Mouse (Mus musculus) inflammation-experienced regulatory T-cells, adult 6 months (primary cell): ENCODE measurements around the gene Slfn3. TPM values are rescaled to one million over a fixed set of nuclear protein-coding genes. Genes with fewer than 3 reads are reported as not detected.

Experiments used
- polyA plus RNA-seq, 3 experiments: library from polyadenylated mRNA; unstranded; fragments of 100-300 nt; shearing (Covaris generic); gene quantifications; one replicate each; pipeline ENCODE4 v1.2.1; 2017

Gene Slfn3
- polyA plus RNA-seq, 3 experiments from 2014 or later = 2.5 to 4.4 (median 3.8) TPM

Other genes starting within 250 kb of the Slfn3 start
- 10 to 100 TPM; 18.0 to 28.9 (median 27.4) TPM for gene Slfn5, start 240.0 kb upstream of the Slfn3 start, polyA plus RNA-seq
- gene Slfn9, start 199.5 kb upstream of the Slfn3 start, polyA plus RNA-seq = 10 to 100 TPM; 23.0 to 30.8 (median 23.2) TPM
- 10 to 100 TPM; 52.4 to 79.0 (median 67.6) TPM for gene Slfn8, start 170.5 kb upstream of the Slfn3 start, polyA plus RNA-seq
- 100 to 1,000 TPM; 817 to 952 (median 818) TPM for gene Slfn2, start 126.2 kb upstream of the Slfn3 start, polyA plus RNA-seq
- gene Slfn1, start 74.5 kb upstream of the Slfn3 start, polyA plus RNA-seq = 100 to 1,000 TPM; 143 to 239 (median 228) TPM
- gene Slfn4, start 16.1 kb upstream of the Slfn3 start, polyA plus RNA-seq = under 1 TPM; 0.24 to 0.35 (median 0.26) TPM
- gene Slfn14, start 95.4 kb downstream of the Slfn3 start, polyA plus RNA-seq = under 1 TPM in 1 of 3 experiments, not detected in 2; 0.09 TPM
- 10 to 100 TPM; 57.2 to 59.1 (median 57.7) TPM for gene Ap2b1, start 107.7 kb downstream of the Slfn3 start, polyA plus RNA-seq
- 10 to 100 TPM in 2 of 3 experiments, 1 to 10 TPM in 1; 8.4 to 15.4 (median 13.2) TPM for gene Pex12, start 111.3 kb downstream of the Slfn3 start, polyA plus RNA-seq
- gene Rasl10b, start 217.8 kb downstream of the Slfn3 start, polyA plus RNA-seq = not detected
- not detected for gene Gas2l2, start 238.1 kb downstream of the Slfn3 start, polyA plus RNA-seq
- 1 to 10 TPM in 1 of 3 experiments, under 1 TPM in 1, not detected in 1; 0.48 to 1.6 TPM for gene 1700020L24Rik, start 246.3 kb downstream of the Slfn3 start, polyA plus RNA-seq